Mouse (Mus musculus): Measurements from ENCODE around the gene Nfia.

- TF ChIP-seq NANOG (IDR thresholded peaks at IDR 0.05; ENCODE audit: borderline replicate concordance, low read length), result no peak
- no peak for TF ChIP-seq CTCF (conservative IDR thresholded peaks at IDR 0.05; ENCODE audit: low read length)
These were observed 51.0 kb downstream of the Nfia start for GRCm38 (mm10) chr4:97823512-97823911.
